Mouse (Mus musculus) right cerebral cortex, postnatal 10 days (tissue): ENCODE data around the gene Abcb4.
A peak's percentile ranks its signal among the peaks of the same experiment; 100 is the strongest.
"Not testable (repeated sequence)": the region's sequence is repeated elsewhere in the genome, so short reads cannot be mapped to it uniquely, and the experiment has no call there.

Source experiments
- DNase-seq, 2 experiments: peaks; one replicate each; pipeline ENCODE4 v3.0.0; 2021; ENCODE audit warnings: low spot score in 2 of 2

The Abcb4 gene

GRCm38 (mm10) chr5:8893300-8894103, at the start of gene Abcb4:
Gene Abcb4 (plus strand): TSS chr5:8893717.
- peak; percentile 70 to 75 for DNase-seq

- not testable (repeated sequence) for DNase-seq
These were observed 44.6 kb upstream of the Abcb4 start for GRCm38 (mm10) chr5:8848607-8849575.

GRCm38 (mm10) chr5:8850851-8851250, 42.7 kb upstream of the Abcb4 start:
- no peak for DNase-seq

- no peak for DNase-seq
These were observed 36.3 kb upstream of the Abcb4 start for GRCm38 (mm10) chr5:8857201-8857600.

- no peak for DNase-seq
These were observed 31.7 kb upstream of the Abcb4 start for GRCm38 (mm10) chr5:8861811-8862210.

- no peak for DNase-seq
These were observed 29.8 kb upstream of the Abcb4 start for GRCm38 (mm10) chr5:8863580-8864337.

- DNase-seq: not testable (repeated sequence)
These were observed 27.9 kb upstream of the Abcb4 start for GRCm38 (mm10) chr5:8865630-8866029.

- no peak for DNase-seq
These were observed 27.2 kb upstream of the Abcb4 start for GRCm38 (mm10) chr5:8866366-8866765.

- peak in 1 of 2 experiments; percentile 27 for DNase-seq
These were observed 25.5 kb upstream of the Abcb4 start for GRCm38 (mm10) chr5:8868019-8868418.

- no peak for DNase-seq
These were observed 20.3 kb upstream of the Abcb4 start for GRCm38 (mm10) chr5:8872979-8873915.

GRCm38 (mm10) chr5:8877086-8877485, 16.4 kb upstream of the Abcb4 start:
- no peak for DNase-seq

GRCm38 (mm10) chr5:8877800-8878199, 15.7 kb upstream of the Abcb4 start:
- no peak for DNase-seq

GRCm38 (mm10) chr5:8885837-8886236, 7.7 kb upstream of the Abcb4 start:
- DNase-seq: no peak

- DNase-seq: no peak
These were observed 548 bp downstream of the Abcb4 start for GRCm38 (mm10) chr5:8894104-8894425.

- no peak for DNase-seq
These were observed 1.3 kb downstream of the Abcb4 start for GRCm38 (mm10) chr5:8894641-8895490.

- no peak for DNase-seq
These were observed 2.7 kb downstream of the Abcb4 start for GRCm38 (mm10) chr5:8896198-8896597.

- DNase-seq: no peak
These were observed 4.7 kb downstream of the Abcb4 start for GRCm38 (mm10) chr5:8898246-8898645.

GRCm38 (mm10) chr5:8901001-8901400, 7.5 kb downstream of the Abcb4 start:
- DNase-seq: no peak

GRCm38 (mm10) chr5:8902141-8902817, 8.8 kb downstream of the Abcb4 start:
- no peak for DNase-seq
